Mouse (Mus musculus): ENCODE measurements at regions not wholly inside any gene's neighbourhood (a gene's known extent, or its start where the extent isn't known, plus 50 kb on each side); places are given as distances from the start of the nearest gene placed in this dataset.

DNA sequence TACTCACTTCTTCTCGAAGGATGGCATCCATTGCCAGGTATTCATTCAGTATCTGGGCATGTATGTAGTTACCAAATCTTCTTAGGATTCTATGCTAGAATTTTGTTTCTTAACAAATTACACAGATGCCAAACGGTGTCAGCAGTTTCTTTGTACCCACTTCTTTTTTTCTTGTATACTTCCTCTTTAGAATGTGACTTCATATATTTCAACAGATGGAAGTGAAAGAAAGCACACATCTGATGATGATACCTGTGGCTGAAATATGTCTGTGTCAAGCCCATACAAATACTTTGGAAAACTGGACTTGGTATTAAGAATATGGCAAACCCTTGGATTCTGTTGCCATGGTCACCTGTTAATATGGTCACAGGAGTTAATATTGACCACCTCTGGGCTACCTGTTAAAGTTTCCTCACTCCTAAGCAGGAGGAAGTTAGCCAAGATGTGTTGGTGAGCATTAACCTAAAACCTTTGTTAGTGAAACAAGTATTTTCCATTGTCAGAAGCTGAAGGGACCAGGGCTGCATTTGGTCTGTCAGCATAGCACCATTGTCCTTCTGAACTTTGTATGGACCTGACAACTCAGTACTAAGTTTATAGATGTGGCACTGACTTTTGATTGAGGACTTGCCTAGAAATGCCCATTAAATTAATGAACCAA lies 269.8 kb upstream of the Tbl1xr1 start:
- Histone ChIP-seq H3K27me3 (ENCODE audit: insufficient read depth, poor library complexity, severe bottlenecking) (no peaks in the 10 kb centered on the region), H3K9me3 (no peaks in the 10 kb centered on the region)
- WGBS: 87% methylated on average over 2 of the region's 2 CpGs

GRCm38 (mm10) chr3:21808539-21808938 lies 267.9 kb upstream of the Tbl1xr1 start:
- no peak overlapping the region for H3K4me3 ChIP-seq
- no peaks in the 10 kb centered on the region for H3K27me3 ChIP-seq (ENCODE audit: insufficient read depth, poor library complexity, severe bottlenecking)
- no peak for DNase-seq (ENCODE audit: low spot score)
- no peaks in the 10 kb centered on the region for H3K36me3 ChIP-seq
- 63% methylated on average over 2 of the region's 2 CpGs for WGBS
- no peak overlapping the region for H3K27ac ChIP-seq
- H3K4me1 ChIP-seq: peaks cover 12% of the 10 kb centered on the region; the same call in 1 of the 2 replicates
- H3K9me3 ChIP-seq: no peaks in the 10 kb centered on the region

More for the DNA sequence above, 269.8 kb upstream of the Tbl1xr1 start:
- no peak overlapping the region for H3K27ac ChIP-seq
- H3K36me3 ChIP-seq: no peaks in the 10 kb centered on the region
- H3K4me1 ChIP-seq: peaks cover 12% of the 10 kb centered on the region; the same call in 1 of the 2 replicates
- no peak for DNase-seq (ENCODE audit: low spot score)
- H3K4me3 ChIP-seq: no peak overlapping the region

GRCm38 (mm10) chr3:21809769-21810470 lies 266.5 kb upstream of the Tbl1xr1 start:
- Histone ChIP-seq H3K4me3 (no peak overlapping the region), H3K9me3 (no peaks in the 10 kb centered on the region), H3K27me3 (ENCODE audit: insufficient read depth, poor library complexity, severe bottlenecking) (no peaks in the 10 kb centered on the region), H3K4me1 (peaks cover 12% of the 10 kb centered on the region; the same call in 1 of the 2 replicates), H3K27ac (no peak overlapping the region), H3K36me3 (no peaks in the 10 kb centered on the region)
- DNase-seq (ENCODE audit: low spot score): no peak
- 12% methylated on average over 2 of the region's 2 CpGs for WGBS

- H3K27me3 ChIP-seq (ENCODE audit: insufficient read depth, poor library complexity, severe bottlenecking): no peaks in the 10 kb centered on the region
- no peak for DNase-seq (ENCODE audit: low spot score)
- no peak overlapping the region for H3K4me3 ChIP-seq
- 78% methylated on average over 1 of the region's 1 CpGs for WGBS
- no peak overlapping the region for H3K27ac ChIP-seq
- H3K4me1 ChIP-seq: peaks cover 13% of the 10 kb centered on the region; the same call in 1 of the 2 replicates
- H3K36me3 ChIP-seq: no peaks in the 10 kb centered on the region
- H3K9me3 ChIP-seq: no peaks in the 10 kb centered on the region
These were observed 263.1 kb upstream of the Tbl1xr1 start for GRCm38 (mm10) chr3:21813401-21813800.

GRCm38 (mm10) chr3:21816968-21817858 lies 259.2 kb upstream of the Tbl1xr1 start:
- Histone ChIP-seq H3K27ac (no peak overlapping the region), H3K27me3 (ENCODE audit: insufficient read depth, poor library complexity, severe bottlenecking) (no peaks in the 10 kb centered on the region), H3K4me3 (no peak overlapping the region), H3K9me3 (no peaks in the 10 kb centered on the region), H3K4me1 (peaks cover 18% of the 10 kb centered on the region), H3K36me3 (no peaks in the 10 kb centered on the region)
- WGBS: 76% methylated on average over 4 of the region's 4 CpGs
- DNase-seq (ENCODE audit: low spot score): no peak

DNA sequence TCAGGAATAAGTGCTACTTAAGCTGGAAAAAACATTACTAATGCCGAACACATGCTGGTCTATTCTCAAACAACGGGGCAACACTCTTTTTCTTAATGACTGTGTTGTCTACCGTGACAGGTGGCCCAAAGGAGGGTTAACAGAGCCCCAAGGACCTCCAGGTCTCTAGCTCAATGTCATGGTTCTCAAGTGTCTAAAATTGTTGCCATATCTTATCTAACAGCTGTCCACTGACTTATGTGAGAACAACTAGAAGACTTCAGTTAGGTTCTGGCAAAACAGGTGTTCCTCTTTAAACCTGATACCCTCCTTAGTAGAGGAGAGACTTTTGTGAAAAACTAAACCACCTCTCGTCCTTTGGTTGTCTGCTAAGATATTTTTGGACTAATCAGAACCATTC lies 257.4 kb upstream of the Tbl1xr1 start:
- no peak for DNase-seq (ENCODE audit: low spot score)
- 36% methylated on average over 4 of the region's 4 CpGs for WGBS
- H3K9me3 ChIP-seq: no peaks in the 10 kb centered on the region
- no peaks in the 10 kb centered on the region for H3K36me3 ChIP-seq
- peaks cover 18% of the 10 kb centered on the region for H3K4me1 ChIP-seq
- no peaks in the 10 kb centered on the region for H3K27me3 ChIP-seq (ENCODE audit: insufficient read depth, poor library complexity, severe bottlenecking)
- no peak overlapping the region for H3K4me3 ChIP-seq
- H3K27ac ChIP-seq: no peak overlapping the region

DNA sequence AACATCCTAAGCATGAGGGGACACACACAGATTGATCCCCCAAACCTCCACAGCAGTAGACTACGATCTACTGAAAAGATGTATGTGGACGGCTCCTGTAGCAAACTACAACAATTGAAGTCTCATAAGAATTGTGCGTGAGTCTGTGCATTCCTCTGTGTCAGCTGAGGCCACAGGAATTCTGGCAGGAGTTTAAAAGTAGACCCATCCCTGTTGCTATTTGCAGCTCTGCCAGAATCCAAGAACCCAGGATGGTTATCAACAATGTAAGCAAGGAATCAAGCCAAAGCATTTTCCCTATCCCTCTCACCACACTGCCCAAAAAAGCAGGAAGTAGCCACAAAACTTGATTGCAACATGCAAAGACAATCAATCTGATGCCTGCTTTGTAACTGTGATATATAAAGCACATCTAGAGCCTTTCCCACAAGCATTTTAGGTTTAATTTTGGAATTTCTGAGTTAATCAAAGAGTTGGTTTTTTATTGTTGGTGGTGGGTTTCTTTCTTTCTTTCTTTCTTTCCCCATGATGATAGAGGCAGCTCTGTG lies 256.3 kb upstream of the Tbl1xr1 start:
- peak overlapping the region; percentile 53 for H3K27ac ChIP-seq
- no peaks in the 10 kb centered on the region for H3K27me3 ChIP-seq (ENCODE audit: insufficient read depth, poor library complexity, severe bottlenecking)
- H3K9me3 ChIP-seq: no peaks in the 10 kb centered on the region
- no peak for DNase-seq (ENCODE audit: low spot score)
- H3K4me3 ChIP-seq: no peak overlapping the region
- H3K36me3 ChIP-seq: no peaks in the 10 kb centered on the region
- peaks cover 20% of the 10 kb centered on the region for H3K4me1 ChIP-seq
- 47% methylated on average over 3 of the region's 3 CpGs for WGBS

- Histone ChIP-seq H3K27ac (no peak overlapping the region), H3K36me3 (no peaks in the 10 kb centered on the region), H3K27me3 (ENCODE audit: insufficient read depth, poor library complexity, severe bottlenecking) (no peaks in the 10 kb centered on the region), H3K9me3 (no peaks in the 10 kb centered on the region), H3K4me1 (peaks cover 20% of the 10 kb centered on the region), H3K4me3 (no peak overlapping the region)
- no peak for DNase-seq (ENCODE audit: low spot score)
- 85% methylated on average over 4 of the region's 4 CpGs for WGBS
These were observed 253.8 kb upstream of the Tbl1xr1 start for GRCm38 (mm10) chr3:21822675-21823074.

- no peak overlapping the region for H3K27ac ChIP-seq
- no peak overlapping the region for H3K4me3 ChIP-seq
- H3K36me3 ChIP-seq: no peaks in the 10 kb centered on the region
- no peaks in the 10 kb centered on the region for H3K9me3 ChIP-seq
- H3K27me3 ChIP-seq (ENCODE audit: insufficient read depth, poor library complexity, severe bottlenecking): no peaks in the 10 kb centered on the region
- WGBS: 72% methylated on average over 4 of the region's 4 CpGs
- H3K4me1 ChIP-seq: peaks cover 20% of the 10 kb centered on the region
- no peak for DNase-seq (ENCODE audit: low spot score)
These were observed 253.1 kb upstream of the Tbl1xr1 start for GRCm38 (mm10) chr3:21823331-21823730.

DNA sequence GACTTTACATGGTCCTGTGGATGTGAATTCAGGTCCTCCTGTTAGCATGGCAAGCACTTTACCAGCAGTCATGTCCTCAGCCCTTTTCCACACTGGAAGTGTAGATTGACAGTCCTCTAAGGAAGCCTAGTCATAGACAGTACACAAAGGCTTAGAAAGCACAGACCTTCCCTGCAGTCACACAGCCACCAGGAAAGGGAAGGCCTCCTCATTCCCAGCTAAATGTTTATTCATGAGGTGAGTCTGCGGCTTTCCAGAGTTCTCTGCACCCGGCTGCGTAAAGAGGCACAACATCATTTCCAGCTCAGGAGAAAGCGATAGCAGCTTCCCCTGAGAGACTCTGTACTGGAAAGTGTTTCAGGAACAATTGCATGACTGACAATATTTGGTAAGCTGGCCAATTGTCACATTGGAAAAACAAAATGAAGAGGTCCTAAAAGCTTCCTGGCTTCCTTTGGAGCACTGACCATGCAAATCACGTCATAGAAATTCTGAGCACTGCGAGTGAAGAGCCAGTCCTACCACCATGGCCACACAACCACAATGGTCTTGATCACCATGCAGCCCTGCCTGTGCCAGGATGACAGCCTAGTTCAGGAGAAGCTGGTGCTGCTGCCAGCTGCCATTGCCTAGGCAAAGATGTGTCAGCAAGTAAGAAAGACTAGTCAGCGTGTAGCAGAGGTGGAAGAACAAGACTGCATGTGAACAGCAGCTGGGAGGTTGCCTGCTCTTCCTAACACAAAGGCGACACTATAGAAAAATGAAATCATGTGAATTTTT lies 252.2 kb upstream of the Tbl1xr1 start:
- Histone ChIP-seq H3K4me1 (peaks cover 10% of the 10 kb centered on the region), H3K36me3 (no peaks in the 10 kb centered on the region), H3K9me3 (no peaks in the 10 kb centered on the region), H3K27ac (peak overlapping the region; percentile 69; the same call in 1 of the 2 replicates), H3K4me3 (no peak overlapping the region), H3K27me3 (ENCODE audit: insufficient read depth, poor library complexity, severe bottlenecking) (no peaks in the 10 kb centered on the region)
- DNase-seq (ENCODE audit: low spot score): no peak
- 55% methylated on average over 8 of the region's 8 CpGs for WGBS

DNA sequence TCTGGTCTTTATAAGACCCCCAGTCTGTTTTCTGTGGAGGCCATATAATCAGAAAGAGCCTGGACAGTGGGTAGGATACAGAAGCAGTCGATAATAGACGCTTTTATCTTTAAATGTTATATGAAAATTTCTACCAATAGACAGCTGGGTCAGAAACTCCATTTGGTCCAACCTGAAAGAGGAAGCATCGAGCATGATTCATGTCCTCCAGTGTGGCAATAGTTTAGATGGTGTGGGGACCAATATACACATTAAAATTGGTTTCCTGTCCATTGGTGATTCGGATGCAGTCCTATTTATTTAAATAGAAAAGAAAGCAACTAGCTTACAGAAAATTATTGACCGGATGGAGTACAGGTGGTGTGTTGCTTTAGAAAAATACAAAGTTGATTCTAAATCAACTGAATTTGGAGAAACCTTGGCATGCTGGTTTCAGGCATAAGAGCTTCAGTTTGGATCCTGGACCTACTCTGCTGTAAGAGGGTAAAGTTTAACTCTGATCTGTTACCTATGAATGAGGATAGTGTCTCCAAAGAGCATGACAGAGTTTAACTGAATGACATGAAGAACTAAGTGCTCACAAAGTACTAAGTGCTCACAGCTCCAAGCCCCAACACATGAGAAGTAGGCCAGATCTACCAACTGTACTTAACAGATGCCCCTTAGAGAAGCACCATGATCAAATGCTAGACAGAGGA lies 251.4 kb upstream of the Tbl1xr1 start:
- WGBS: 91% methylated on average over 5 of the region's 5 CpGs
- Histone ChIP-seq H3K4me1 (peaks cover 4% of the 10 kb centered on the region), H3K4me3 (no peak overlapping the region), H3K27me3 (ENCODE audit: insufficient read depth, poor library complexity, severe bottlenecking) (no peaks in the 10 kb centered on the region), H3K27ac (no peak overlapping the region), H3K9me3 (no peaks in the 10 kb centered on the region), H3K36me3 (no peaks in the 10 kb centered on the region)
- no peak for DNase-seq (ENCODE audit: low spot score)

DNA sequence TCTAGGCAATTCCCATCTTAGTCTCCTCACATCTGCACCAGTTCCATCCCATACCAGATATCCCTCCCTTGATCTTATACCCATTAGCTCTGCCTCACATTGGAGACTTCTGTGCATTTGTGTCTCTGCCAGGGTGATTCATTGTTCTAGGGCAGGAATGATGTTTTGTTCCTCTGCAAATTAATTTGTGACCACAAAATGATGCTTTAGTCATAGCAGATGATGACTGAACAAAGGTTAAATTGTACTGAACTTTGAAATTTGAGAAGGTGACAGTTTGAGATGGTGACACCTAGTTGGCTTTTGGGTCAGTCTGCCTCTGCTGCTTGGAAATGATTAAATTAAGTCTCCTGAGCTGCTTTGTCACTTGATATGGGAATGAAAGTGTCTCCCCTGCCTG lies 248.8 kb upstream of the Tbl1xr1 start:
- Histone ChIP-seq H3K27me3 (ENCODE audit: insufficient read depth, poor library complexity, severe bottlenecking) (no peaks in the 10 kb centered on the region), H3K4me3 (no peak overlapping the region), H3K4me1 (peaks cover 2% of the 10 kb centered on the region; the same call in 1 of the 2 replicates), H3K36me3 (no peaks in the 10 kb centered on the region), H3K9me3 (no peaks in the 10 kb centered on the region), H3K27ac (no peak overlapping the region)
- no peak for DNase-seq (ENCODE audit: low spot score)

Data from heart, embryonic 10.5 days (tissue).